Mouse (Mus musculus) CH12.LX (cell line): Measurements from ENCODE around the gene Snx17.

Source experiments
- BHLHE40 ChIP-seq: IDR thresholded peaks from 2 replicates; pipeline ENCODE4 v1.6.1; 2011; ENCODE audit warnings: mild to moderate bottlenecking, low read depth, low read length, improper control_type of control experiment
- CTCF ChIP-seq, 2 experiments: IDR thresholded peaks in 1 of 2; conservative IDR thresholded peaks in 1 of 2; 2 replicates each; pipeline ENCODE4 v1.5.1; 2011 to 2012; ENCODE audit warnings: low read depth in 2 of 2, low read length in 2 of 2, improper control_type of control experiment in 1 of 2, inconsistent platforms in 1 of 2, mild to moderate bottlenecking in 1 of 2, moderate library complexity in 1 of 2
- EP300 ChIP-seq: IDR thresholded peaks from 2 replicates; pipeline ENCODE4 v1.6.1; 2011; ENCODE audit warnings: low read length, improper control_type of control experiment
- ETS1 ChIP-seq: conservative IDR thresholded peaks from 2 replicates; pipeline ENCODE4 v1.6.1; 2012; ENCODE audit warnings: low read depth, mild to moderate bottlenecking, inconsistent platforms, low read length, improper control_type of control experiment, moderate library complexity
- GABPA ChIP-seq: IDR thresholded peaks from 2 replicates; pipeline ENCODE4 v1.6.1; 2012; ENCODE audit warnings: low read depth, low read length, improper control_type of control experiment, inconsistent platforms; ENCODE audit not compliant: insufficient replicate concordance
- HCFC1 ChIP-seq: IDR thresholded peaks from 2 replicates; pipeline ENCODE4 v1.6.1; 2012; ENCODE audit warnings: low read depth, mild to moderate bottlenecking, inconsistent platforms, low read length, improper control_type of control experiment
- JUN ChIP-seq: IDR thresholded peaks from 2 replicates; pipeline ENCODE4 v1.6.1; 2011; ENCODE audit warnings: low read depth, mild to moderate bottlenecking, low read length, improper control_type of control experiment, moderate library complexity; ENCODE audit not compliant: insufficient read depth
- JUND ChIP-seq: conservative IDR thresholded peaks from 2 replicates; pipeline ENCODE4 v1.6.1; 2011; ENCODE audit warnings: low read depth, low read length, improper control_type of control experiment
- MAX ChIP-seq: IDR thresholded peaks from 2 replicates; pipeline ENCODE4 v1.6.1; 2011; ENCODE audit warnings: low read length, improper control_type of control experiment
- POLR2A ChIP-seq: IDR thresholded peaks from 2 replicates; pipeline ENCODE4 v1.6.1; 2011; ENCODE audit warnings: low read depth, mild to moderate bottlenecking, improper control_type of control experiment, low read length
- POLR2AphosphoS2 ChIP-seq: IDR thresholded peaks from 2 replicates; pipeline ENCODE4 v1.6.1; 2011; ENCODE audit warnings: low read depth, low read length, improper control_type of control experiment
- ZKSCAN1 ChIP-seq: IDR thresholded peaks from 2 replicates; pipeline ENCODE4 v1.6.1; 2012; ENCODE audit warnings: low read depth, inconsistent platforms, low read length, improper control_type of control experiment, borderline replicate concordance
- ZNF384 ChIP-seq: IDR thresholded peaks from 2 replicates; pipeline ENCODE4 v1.6.1; 2012; ENCODE audit warnings: low read depth, low read length, improper control_type of control experiment, inconsistent platforms

- TF ChIP-seq JUN, result no peak
- no peak for TF ChIP-seq CTCF (conservative IDR thresholded peaks at IDR 0.05 in 1 of 2, IDR thresholded peaks at IDR 0.05 in 1 of 2; ENCODE audit: low read depth in 2 of 2, low read length in 2 of 2)
- no peak for TF ChIP-seq MAX
- no peak for TF ChIP-seq ZNF384
- TF ChIP-seq POLR2A, result no peak
- no peak for TF ChIP-seq GABPA
- no peak for TF ChIP-seq ETS1
- TF ChIP-seq EP300, result no peak
- TF ChIP-seq ZKSCAN1, result no peak
- TF ChIP-seq POLR2AphosphoS2, result no peak
- TF ChIP-seq HCFC1, result no peak
- TF ChIP-seq BHLHE40, result no peak
- no peak for TF ChIP-seq JUND
Observed at GRCm38 (mm10) chr5:31222696-31223095, 29.7 kb downstream of the Snx17 start.
